Mouse (Mus musculus) lung, embryonic 15.5 days (tissue): ENCODE data around the gene Mroh3. TPM values are rescaled to one million over a fixed set of nuclear protein-coding genes. Genes with fewer than 3 reads are reported as not detected.

ENCODE experiments used
- ATAC-seq: fragments of 200-750 bp; cut with Nextera tagmentation; 2 replicates; pipeline ENCODE4 v1.8.0; 2017; ENCODE audit warnings: moderate number of reproducible peaks, borderline replicate concordance; ENCODE audit not compliant: low FRiP score, low TSS enrichment; ENCODE audit errors: extremely low read depth
- H3K27ac ChIP-seq: fragments of 300-500 bp; sonication (generic); 2 replicates; pipeline ENCODE4 v1.5.1; 2015; ENCODE audit warnings: moderate library complexity, mild to moderate bottlenecking, inconsistent platforms
- H3K27me3 ChIP-seq: fragments of 300-500 bp; sonication (generic); 2 replicates; pipeline ENCODE4 v1.6.1; 2015; ENCODE audit warnings: inconsistent platforms
- H3K36me3 ChIP-seq: fragments of 300-500 bp; sonication (generic); 2 replicates; pipeline ENCODE4 v1.6.1; 2015; ENCODE audit warnings: inconsistent platforms
- H3K4me1 ChIP-seq: fragments of 300-500 bp; sonication (generic); 2 replicates; pipeline ENCODE4 v1.6.1; 2015; ENCODE audit warnings: inconsistent platforms
- H3K4me2 ChIP-seq: fragments of 300-500 bp; sonication (generic); 2 replicates; pipeline ENCODE4 v1.6.1; 2015; ENCODE audit warnings: inconsistent platforms, mild to moderate bottlenecking, moderate library complexity
- H3K4me3 ChIP-seq: fragments of 300-500 bp; sonication (generic); 2 replicates; pipeline ENCODE4 v1.5.1; 2015; ENCODE audit warnings: mild to moderate bottlenecking, inconsistent platforms
- H3K9ac ChIP-seq: fragments of 300-500 bp; sonication (generic); 2 replicates; pipeline ENCODE4 v1.6.1; 2015; ENCODE audit warnings: inconsistent platforms
- H3K9me3 ChIP-seq: fragments of 300-500 bp; sonication (generic); 2 replicates; pipeline ENCODE4 v1.6.1; 2016; ENCODE audit warnings: inconsistent platforms
- WGBS: fragments of 180-500 bp; shearing (Covaris S2); methylation state at CpG from one replicate; pipeline ENCODE4 v1.1.7; 2015; 5-methylcytosine and 5-hydroxymethylcytosine counted together
- polyA plus RNA-seq: library from polyadenylated mRNA; unstranded; fragments of >200 nt; fragmentation: Nextera tagmentation; extraction: Ambion mirVana; gene quantifications from 2 replicates; pipeline ENCODE4 v1.2.1, GENCODE M21; 2015

Mroh3 gene
- polyA plus RNA-seq, 1 experiment from 2014 or later: 0.17 TPM

- no peak overlapping the region for H3K4me3 ChIP-seq
- no peaks in the 10 kb centered on the region for H3K36me3 ChIP-seq
- no peaks in the 10 kb centered on the region for H3K9me3 ChIP-seq
- peaks cover 96% of the 10 kb centered on the region for H3K4me1 ChIP-seq
- WGBS: 43% methylated on average over 13 of the region's 13 CpGs
- no peak for ATAC-seq
- no peak overlapping the region for H3K9ac ChIP-seq
- H3K27me3 ChIP-seq: peaks cover 11% of the 10 kb centered on the region; the same call in 1 of the 2 replicates
- no peak overlapping the region for H3K27ac ChIP-seq
- peak overlapping the region; percentile 100 for H3K4me2 ChIP-seq
Measured at GRCm38 (mm10) chr1:136133570-136134240, 78.9 kb downstream of the Mroh3 start.

GRCm38 (mm10) chr1:136132386-136133201 is 80.0 kb downstream of the Mroh3 start:
- Histone ChIP-seq H3K9me3 (no peaks in the 10 kb centered on the region), H3K27ac (no peak overlapping the region), H3K9ac (peak overlapping the region; percentile 72; the same call in 1 of the 2 replicates), H3K27me3 (peaks cover 11% of the 10 kb centered on the region; the same call in 1 of the 2 replicates), H3K4me1 (peaks cover 94% of the 10 kb centered on the region), H3K36me3 (no peaks in the 10 kb centered on the region), H3K4me3 (peak overlapping the region; percentile 70), H3K4me2 (peak overlapping the region; percentile 100)
- ATAC-seq: no peak
- WGBS: 42% methylated on average over 10 of the region's 10 CpGs

Other genes with a start within 250 kb of the Mroh3 start
- not detected in 2 replicates for gene Igfn1, start 206.5 kb downstream of the Mroh3 start, polyA plus RNA-seq
- gene Tmem9, start 204.7 kb downstream of the Mroh3 start, polyA plus RNA-seq: 153 and 162 TPM in 2 replicates
- not detected in 2 replicates for gene Ascl5, start 162.0 kb downstream of the Mroh3 start, polyA plus RNA-seq
- 0.10 and 0.14 TPM in 2 replicates for gene Cacna1s, start 160.1 kb downstream of the Mroh3 start, polyA plus RNA-seq
- gene Kif21b, start 81.4 kb downstream of the Mroh3 start, polyA plus RNA-seq: 3.5 and 4.1 TPM in 2 replicates
- 15.7 and 16.0 TPM in 2 replicates for gene Inava, start 21.4 kb upstream of the Mroh3 start, polyA plus RNA-seq
- gene Gpr25, start 48.0 kb upstream of the Mroh3 start, polyA plus RNA-seq: not detected in 2 replicates
- gene Camsap2, start 133.3 kb upstream of the Mroh3 start, polyA plus RNA-seq: 10.0 and 11.0 TPM in 2 replicates
- 15.9 and 17.2 TPM in 2 replicates for gene Ddx59, start 202.4 kb upstream of the Mroh3 start, polyA plus RNA-seq